Mouse (Mus musculus): ENCODE results near the gene Wfdc10.

Gene Wfdc10

GRCm38 (mm10) chr2:164704235-164704634, 48.4 kb downstream of the Wfdc10 start:
- no peak for DNase-seq

GRCm38 (mm10) chr2:164705328-164705727, 49.5 kb downstream of the Wfdc10 start:
- DNase-seq, result no peak

- DNase-seq, result no peak
These were observed 50.1 kb downstream of the Wfdc10 start for GRCm38 (mm10) chr2:164705991-164706390.
